Mouse (Mus musculus) embryo, embryonic 10 days (tissue): ENCODE results near the gene Gucd1.
"Not testable (repeated sequence)": the region's sequence is repeated elsewhere in the genome, so short reads cannot be mapped to it uniquely, and the experiment has no call there.

Experiments used
- DNase-seq: peaks from one replicate; pipeline ENCODE4 v3.0.0-alpha.2; 2015; ENCODE audit warnings: low spot score

Gene Gucd1

DNA sequence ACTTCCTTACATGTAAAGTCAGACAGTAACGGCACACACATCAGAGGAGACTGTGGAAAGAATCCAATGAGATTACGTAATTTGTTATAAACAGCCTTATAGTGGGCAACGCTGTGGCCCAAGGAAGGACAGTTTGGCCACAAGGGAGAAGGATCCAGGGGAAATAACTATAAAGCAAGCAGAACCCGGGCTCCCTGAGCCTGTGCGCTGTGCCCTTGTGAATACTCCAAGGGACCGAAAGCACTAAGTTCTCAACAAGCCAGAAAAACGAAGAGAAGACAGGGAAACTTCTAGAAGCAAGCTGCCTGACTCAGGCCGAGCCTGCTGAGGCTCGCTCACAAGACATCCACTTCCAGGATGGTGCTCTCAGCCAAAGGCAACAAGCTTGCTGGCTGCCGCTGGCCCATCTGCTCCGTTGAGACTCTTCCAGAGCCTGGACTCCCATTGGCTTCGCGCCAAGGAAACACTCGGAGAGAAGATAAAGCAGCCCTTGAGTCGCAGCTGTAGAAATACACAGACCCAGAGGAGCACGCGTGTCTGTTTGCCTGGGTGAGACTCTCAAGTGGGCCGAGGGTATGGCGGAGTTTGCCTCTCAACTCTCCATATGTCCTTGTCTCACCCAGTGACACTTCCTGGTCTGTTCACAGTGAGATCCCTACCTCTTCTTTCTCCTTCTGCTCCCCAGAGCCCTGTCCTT lies 144.0 kb downstream of the Gucd1 start:
- DNase-seq: not testable (repeated sequence)

DNA sequence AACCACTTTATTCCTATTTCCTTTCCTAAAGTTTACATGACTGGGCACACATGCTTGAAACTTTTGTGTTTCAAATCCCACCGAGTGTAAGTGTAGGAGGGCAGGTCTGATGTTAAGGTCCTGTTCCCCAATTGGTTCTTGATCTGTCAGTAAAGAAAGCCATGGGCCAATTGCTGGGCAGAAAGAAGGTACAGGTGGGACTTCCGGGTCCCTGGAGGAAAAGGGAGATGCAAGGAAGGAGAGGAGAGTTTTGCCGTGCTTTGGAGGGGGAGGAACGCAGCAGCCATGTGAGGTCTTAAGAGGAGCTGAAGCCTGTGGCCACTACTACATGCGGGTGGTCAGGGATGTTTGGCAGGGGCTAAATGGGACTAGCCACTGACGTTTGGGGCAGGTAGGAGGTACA lies 152.5 kb downstream of the Gucd1 start:
- no peak for DNase-seq

DNA sequence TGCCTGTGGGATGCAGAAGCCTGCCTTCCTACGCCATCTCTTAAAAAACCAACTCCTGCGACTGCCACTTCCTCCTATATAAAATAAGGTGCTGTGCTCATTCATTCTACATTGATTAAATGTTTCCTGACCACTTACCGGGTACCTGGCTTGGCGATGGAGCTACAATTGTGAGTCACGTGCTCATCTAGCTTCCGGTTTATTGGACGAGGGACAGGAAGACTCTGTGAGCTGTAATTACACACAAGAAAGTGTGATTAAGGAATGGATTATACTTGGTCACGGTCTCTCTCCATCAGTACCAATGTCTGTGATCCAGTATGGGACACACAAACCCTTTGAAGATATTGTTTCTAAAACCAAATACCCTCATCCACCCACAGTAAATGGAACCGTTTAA lies 153.0 kb downstream of the Gucd1 start:
- DNase-seq: no peak

DNA sequence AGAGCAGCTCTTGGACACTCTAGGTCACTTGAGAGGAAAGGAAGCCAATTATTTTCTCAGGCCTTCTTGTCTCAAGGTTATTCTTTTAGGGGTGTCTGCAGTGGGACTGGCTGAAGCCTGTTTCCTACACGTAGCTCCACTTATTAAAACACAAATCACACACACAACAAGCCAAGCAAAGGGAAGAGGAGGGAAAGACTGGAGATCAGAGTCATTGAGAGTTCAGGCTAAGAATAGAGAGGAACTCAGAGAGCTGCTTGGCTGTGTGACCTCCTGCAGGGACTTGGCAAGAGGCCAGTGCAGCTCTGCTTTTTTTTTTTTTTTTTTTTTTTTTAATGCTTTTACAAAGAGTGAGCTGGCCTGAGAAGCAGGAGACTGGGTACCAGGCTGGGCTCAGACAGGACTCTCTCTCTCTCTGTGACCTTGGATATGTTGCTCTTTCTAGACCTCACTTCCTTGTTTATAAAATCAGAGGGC lies 153.5 kb downstream of the Gucd1 start:
- DNase-seq: peak; percentile 7

DNA sequence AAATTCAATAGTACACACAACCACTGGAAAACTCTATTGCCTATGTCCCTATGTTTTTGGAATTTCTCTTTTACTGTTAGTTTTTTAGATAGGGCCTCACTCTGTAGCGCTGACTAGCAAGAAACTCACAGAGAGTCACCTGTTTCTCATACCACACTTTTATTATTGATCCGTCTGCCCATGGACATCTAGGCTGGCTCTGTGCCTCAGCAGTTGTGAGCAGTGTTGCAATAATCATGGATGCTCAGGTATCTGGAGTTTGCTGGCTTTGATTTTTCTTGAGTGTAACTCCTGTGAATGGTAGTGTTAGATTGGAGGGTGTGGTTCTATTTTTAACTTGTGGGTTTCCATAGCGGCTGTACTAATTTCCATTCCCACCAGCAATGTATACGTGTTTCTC lies 162.4 kb downstream of the Gucd1 start:
- DNase-seq: no peak

DNA sequence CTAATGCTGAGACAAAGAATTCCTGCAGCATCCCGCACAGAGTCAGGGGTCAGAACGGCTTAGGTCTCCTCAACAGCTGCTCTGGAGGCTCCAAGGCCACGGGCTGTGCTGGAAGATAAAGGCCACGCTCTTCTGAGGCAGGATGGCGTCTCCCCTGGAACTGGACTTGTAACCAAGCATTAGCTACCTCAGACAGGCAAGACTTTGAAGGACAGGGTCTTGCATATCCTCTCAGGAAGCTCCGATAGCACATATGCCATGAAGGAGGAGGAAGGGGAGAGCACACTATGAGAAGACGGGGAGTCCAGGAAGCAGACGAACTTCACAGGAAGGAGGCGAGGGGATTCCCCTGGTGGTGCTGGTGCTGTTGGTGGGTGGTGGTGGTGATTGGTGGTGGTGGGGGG lies 163.9 kb downstream of the Gucd1 start:
- not testable (repeated sequence) for DNase-seq

DNA sequence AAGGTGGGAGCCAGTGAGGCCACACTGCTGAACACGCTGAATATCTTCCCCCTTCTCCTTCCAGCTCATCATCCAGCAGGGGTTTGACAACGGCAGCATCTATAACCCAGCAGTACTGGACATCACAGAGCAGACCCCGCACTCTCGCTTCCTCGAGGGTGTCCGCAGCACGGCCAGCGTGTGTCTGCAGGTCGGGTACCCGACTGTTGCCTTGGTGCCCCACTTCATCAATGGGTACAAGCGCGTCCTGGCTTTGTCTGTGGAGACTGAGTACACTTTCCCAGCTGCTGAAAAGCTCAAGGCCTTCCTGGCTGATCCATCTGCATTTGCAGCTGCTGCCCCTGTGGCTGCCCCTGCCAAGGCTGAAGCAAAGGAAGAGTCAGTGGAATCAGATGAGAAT lies 165.2 kb downstream of the Gucd1 start:
- DNase-seq: no peak

DNA sequence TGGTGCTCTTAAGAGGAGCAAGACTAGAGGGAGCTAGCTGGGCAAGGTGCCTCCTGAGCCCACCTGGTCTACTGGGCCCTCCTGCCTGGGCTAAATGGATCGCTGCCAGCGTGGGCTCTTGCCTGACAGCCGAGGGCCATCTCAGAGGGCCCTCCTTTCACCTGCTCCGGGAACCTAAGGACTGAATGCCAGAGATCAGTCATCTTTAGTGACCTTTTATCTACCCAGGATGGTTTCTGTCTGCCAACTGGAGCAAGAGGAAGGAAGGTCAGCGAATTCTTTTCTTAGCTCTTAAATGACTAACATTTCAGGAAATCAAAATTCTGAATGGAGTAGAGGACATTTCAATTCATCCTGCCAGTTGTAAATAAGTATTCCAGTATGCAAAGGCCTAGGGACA lies 167.2 kb downstream of the Gucd1 start:
- no peak for DNase-seq

DNA sequence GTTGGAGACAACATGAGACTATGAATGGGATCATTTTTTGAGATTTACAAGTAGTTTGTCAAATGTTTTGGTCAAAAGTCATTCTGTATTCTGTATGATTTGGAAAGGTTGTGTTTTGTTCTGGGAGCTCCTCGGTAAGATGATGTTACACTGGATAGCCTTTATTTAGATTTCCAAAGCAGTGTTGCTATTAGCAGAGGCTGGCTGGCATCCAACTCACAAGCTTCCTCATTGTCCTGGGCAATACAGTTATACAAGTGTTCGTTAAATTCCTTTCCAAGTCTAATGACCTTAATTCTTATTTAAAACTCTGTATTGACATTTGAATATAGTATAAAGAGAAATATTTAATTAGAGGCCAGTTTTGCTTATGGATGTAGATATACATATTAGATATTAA lies 172.5 kb downstream of the Gucd1 start:
- no peak for DNase-seq

DNA sequence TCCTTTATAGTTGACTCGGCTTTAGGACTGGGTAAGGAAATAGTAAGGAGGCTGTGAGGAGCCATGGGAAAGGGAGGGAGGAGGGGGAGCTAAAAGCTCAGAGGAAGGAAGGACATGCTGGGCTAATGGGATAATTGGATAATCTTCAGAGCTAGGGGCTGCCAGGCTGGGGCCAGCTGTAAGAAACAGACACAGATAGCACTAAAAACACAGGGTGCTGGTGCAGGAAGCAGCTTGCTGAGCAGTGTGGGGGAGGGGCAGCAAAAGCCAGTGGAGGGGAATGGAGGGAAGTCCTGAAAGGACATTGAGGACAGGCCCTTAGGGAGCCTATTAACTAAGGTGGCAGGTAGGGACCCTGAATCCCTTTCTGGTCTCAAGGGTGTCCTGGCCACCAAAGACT lies 173.2 kb downstream of the Gucd1 start:
- DNase-seq: not testable (repeated sequence)

DNA sequence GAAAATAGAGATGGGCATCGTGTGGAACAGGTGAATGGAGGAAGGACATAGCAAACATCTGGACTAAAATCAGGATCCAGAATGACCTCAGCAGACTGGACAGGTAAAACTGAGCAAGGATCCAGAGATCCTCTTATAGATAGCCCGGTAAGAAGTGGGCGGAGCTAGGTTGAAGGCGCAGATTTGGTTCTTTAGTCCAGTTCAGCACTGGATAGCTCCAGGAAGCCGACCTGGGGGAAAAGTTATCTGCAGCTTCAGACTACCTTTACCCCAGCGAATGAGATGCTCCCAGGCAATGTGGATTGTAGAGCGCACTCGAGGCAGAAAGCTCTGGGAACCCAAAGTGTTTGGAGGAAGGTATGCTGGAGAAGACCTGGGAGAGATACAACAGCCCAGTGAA lies 175.8 kb downstream of the Gucd1 start:
- DNase-seq: peak; percentile 48

DNA sequence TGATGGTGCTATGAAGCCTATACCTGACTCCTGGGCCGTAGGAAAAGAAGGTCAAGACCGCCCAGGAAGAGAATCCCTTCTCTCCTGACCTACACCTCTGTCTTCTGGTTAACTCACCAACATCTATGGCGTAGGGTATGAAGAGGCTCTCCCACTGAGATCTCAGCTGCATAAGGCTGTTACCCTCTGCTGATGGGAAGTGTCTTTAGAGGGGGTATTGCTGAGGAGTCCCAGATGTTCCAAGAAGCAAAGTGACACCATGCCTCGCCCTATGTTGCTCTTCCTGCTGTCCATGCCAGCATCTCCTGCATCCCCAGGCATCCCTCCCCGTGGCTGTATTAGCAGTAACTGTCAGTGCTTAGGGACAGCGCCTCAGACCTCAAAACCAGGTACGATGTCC lies 178.4 kb downstream of the Gucd1 start:
- DNase-seq: no peak

DNA sequence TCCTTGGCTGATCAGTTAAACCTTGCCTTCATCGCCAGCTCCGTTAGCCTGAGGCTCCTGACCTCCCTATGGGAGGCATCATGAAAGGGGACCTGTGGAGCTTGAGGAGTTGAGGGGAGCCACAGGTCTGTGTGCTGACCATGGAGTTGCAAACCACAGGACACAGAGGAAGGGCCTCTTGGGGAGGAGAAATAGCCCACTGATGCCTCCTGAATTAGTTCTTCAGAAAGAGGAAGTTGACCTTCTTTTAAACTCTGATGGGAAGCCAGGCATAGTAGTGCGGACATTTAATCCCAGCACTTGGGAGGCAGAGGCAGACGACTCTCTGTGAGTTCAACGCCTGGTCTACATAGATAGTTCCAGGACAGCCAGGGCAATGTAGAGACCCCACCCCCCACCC lies 178.9 kb downstream of the Gucd1 start:
- no peak for DNase-seq

DNA sequence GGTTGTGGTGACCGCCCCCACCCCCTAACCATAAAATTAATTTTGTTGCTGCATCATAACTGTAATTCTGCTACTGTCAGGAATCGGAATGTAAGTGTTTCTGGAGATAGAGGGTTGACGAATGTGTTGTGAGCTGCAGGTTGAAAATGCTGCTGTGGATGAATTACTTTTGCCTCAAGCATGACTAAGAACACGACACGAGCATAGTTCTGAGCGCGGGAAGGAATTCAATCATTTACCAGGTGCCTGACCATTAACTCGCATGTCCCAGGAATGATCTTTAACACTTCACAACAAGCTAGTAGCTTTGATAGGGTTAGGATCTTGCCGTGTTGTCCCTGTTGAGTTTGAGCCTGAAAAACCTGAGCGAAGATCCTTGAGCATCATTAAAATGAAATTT lies 180.5 kb downstream of the Gucd1 start:
- DNase-seq: no peak

DNA sequence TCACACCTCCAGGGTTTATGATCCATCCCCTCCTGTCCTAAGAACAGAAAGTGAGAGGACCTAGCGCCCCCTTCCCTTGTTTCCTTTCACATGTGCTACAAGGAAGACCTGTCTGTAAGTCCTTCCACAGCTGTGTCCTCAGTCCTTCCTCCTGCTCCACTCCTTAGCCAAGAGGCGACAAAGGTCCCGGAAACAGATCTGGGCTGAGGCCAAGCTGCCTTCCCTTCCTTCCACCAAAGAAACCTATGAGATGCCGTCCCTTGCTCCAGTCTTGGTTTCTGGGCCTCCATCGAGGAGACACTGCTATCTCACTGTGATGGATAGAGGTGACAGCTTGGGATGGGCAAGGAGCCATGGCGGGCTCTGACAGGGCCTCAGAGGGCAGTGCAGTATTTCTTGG lies 182.7 kb downstream of the Gucd1 start:
- no peak for DNase-seq

DNA sequence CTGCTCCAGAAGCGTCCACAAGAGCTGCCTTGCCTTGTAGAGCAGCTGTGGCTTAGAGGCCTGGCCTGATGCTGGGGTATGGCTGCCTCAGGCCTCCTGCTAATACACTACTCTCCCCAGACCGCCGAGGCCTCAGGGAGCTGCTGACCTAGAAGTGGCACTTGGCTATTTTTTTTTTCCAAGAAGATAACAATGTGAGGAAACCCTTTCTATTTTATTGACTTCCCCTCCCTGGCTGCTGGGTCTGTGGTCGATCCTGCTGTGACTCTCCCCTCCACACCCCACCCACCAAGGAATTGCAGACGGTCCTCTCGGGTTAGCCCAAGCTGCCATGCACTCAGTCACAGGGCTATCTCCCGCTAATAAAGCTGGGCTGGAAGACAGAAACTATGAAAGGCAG lies 183.6 kb downstream of the Gucd1 start:
- no peak for DNase-seq

DNA sequence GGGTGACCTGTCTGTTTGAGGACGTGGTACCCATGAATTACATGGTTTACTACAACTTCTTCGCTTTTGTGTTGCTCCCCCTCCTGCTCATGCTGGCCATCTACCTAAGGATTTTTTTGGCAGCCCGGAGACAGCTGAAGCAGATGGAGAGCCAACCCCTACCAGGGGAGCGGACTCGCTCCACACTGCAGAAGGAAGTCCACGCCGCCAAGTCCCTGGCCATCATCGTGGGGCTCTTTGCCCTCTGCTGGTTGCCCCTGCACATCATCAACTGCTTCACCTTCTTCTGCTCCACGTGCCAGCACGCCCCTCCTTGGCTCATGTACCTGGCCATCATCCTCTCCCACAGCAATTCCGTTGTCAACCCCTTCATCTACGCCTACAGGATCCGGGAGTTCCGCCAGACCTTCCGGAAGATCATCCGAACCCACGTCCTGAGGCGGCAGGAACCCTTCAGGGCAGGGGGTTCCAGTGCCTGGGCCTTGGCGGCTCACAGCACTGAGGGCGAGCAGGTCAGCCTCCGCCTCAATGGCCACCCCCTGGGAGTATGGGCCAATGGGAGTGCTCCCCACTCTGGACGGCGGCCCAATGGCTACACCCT lies 184.5 kb downstream of the Gucd1 start:
- no peak for DNase-seq

DNA sequence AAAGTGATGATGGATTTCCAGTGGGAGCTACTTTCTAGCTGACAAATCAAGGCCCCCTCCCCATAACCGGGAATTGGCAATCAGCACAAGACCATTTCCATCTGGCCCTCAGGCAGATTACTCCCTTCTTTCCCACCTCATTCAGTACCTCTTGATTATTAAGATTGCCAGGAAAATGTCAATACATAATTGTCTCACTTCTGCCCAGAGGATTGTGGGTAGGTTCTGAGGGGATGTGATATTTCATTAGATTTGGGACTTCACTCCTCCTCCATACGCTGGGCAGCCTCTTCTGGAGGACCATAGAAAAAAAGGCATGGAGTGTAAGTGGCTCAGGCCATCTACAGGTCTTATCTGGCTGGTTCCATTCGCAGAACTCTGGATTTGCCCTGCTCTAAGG lies 185.5 kb downstream of the Gucd1 start:
- no peak for DNase-seq

DNA sequence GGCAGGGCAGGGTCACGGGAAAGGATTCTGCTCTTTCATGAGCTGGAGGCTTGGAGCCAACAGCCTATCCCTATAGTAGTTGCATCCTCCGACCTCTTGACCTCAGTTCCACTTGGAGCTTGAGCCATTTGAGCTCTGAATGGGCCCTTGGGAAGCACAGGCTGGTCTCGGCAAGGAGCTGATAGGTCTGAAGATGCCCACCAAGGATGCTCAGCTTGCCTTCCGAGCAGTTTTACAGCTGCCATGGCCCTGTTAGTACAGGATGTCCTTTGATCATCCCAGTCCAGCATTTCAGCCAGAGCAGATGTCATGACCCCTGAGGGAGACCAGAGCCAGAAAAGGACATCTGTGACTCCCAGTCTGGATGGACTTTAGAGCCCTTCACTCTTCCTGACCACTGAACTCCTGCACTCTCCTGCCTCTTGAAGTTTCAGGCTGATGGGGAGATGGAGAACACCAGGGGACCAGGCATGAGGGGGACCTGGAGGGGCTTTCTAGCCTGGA lies 189.5 kb downstream of the Gucd1 start:
- peak; percentile 68 for DNase-seq

DNA sequence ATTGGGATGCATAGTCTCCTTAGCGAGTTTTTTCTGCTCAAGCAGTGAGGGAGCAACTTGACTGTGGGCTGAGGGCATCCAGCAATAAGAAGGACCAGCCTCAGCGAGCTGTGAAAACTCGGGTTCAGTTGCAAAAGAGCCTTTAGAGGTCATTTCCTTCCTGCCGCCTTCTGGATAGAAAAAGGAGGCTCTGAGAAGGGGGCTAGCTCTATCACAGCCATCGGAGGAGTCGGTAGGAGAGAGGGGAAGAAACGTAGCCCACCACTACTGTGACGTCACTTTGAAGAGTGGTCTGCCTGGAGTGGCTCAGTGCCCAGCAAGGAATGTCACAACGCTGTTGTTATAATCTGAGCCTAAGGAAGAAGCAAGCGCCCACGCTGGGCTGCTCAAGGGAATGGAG lies 190.7 kb downstream of the Gucd1 start:
- DNase-seq: no peak

DNA sequence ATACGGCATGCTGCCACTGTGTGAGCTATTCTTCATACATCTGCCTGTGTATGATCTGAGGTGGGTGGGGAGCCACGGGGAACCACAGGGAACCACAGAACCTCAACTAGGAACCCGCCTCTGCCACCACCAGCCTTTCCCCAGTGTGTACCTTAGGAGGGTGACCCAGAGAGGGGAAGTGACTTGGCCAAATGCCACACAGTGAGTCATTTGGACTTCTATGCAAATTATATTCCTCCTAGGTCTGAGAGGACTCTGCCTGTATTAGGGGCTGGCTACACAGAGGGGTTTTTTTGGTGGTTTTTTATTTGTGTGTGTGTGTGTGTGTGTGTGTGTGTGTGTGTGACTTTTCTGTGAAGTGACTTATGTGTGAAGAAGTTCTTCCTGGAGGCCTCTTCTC lies 191.2 kb downstream of the Gucd1 start:
- no peak for DNase-seq

DNA sequence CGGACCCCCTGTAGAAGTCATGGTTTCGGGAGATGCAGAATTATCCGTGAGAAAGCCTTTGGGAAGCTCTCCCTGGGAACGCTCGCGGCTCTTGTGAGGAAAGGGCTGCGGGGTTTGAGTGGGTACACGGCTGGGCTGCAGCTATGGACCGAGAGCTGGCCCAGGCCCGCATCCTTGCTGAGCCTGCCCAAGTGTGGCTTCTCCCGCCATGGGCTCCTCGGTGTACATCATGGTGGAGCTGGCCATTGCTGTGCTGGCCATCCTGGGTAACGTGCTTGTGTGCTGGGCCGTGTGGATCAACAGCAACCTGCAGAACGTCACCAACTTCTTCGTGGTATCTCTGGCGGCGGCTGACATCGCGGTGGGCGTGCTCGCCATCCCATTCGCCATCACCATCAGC lies 192.0 kb downstream of the Gucd1 start:
- no peak for DNase-seq

DNA sequence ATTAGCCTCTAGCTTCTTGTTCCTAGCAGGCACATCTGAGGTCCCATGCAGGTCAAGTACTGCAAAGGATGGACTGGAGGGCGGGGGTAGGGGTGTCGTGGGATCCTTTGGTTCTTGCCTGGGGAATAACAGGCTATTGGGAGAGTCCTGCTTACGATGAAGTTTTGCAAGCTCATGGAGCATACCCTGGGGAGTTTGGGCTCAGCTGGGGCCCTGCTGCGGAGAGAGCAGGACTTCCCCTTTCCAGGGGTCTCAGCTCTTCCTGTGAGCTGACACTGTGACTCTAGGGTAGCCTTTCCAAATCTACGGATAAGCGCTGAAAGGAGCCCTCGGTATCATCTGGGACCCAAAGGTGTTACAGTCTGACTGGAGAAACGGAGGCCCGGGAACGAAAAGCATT lies 193.4 kb downstream of the Gucd1 start:
- no peak for DNase-seq

DNA sequence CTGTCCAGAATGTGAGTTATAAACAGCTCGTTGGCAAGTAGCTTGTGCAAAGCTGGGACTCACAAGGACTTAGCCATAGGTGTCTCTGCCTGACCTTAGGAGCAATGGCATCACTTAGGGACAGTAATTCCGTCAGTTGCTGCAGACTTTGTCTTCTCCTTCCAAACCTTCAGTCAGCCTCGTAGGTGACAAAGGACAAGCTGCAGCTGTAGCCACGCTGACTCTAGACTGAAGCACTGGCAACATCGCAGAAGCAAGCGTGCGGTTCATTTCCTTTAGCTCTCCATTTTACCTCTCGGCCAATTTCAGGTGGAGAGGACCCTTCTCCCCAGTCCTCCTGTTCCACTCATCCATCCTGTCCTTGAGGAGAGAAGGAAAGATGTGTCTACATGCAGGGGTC lies 193.8 kb downstream of the Gucd1 start:
- no peak for DNase-seq
